Mouse (Mus musculus) brown adipose tissue, adult 24 weeks (tissue): ENCODE measurements around the gene Dnpep. TPM values are rescaled to one million over a fixed set of nuclear protein-coding genes. Genes with fewer than 3 reads are reported as not detected.

Experiments
- polyA plus RNA-seq: library from polyadenylated mRNA; stranded (reverse); fragments of >200 nt; gene quantifications from 2 replicates; pipeline ENCODE4 v1.2.4, GENCODE M21; 2012; ENCODE audit not compliant: missing spikeins, insufficient read depth, insufficient read length

The Dnpep gene
- polyA plus RNA-seq, 1 experiment: 86.4 TPM

Other genes with a start within 250 kb of the Dnpep start
- 7.3 and 8.2 TPM in 2 replicates for gene Nhej1, start 192.8 kb downstream of the Dnpep start, polyA plus RNA-seq
- not detected in 2 replicates for gene Slc23a3, start 184.1 kb downstream of the Dnpep start, polyA plus RNA-seq
- 15.2 and 16.4 TPM in 2 replicates for gene Cnppd1, start 175.3 kb downstream of the Dnpep start, polyA plus RNA-seq
- gene Retreg2, start 175.2 kb downstream of the Dnpep start, polyA plus RNA-seq: 30.7 and 39.4 TPM in 2 replicates
- gene Zfand2b, start 149.3 kb downstream of the Dnpep start, polyA plus RNA-seq: 15.2 and 21.5 TPM in 2 replicates
- gene Abcb6, start 137.6 kb downstream of the Dnpep start, polyA plus RNA-seq: 17.8 and 28.8 TPM in 2 replicates
- gene Ankzf1, start 125.8 kb downstream of the Dnpep start, polyA plus RNA-seq: 3.6 and 7.0 TPM in 2 replicates
- gene Atg9a, start 125.8 kb downstream of the Dnpep start, polyA plus RNA-seq: 13.6 and 21.0 TPM in 2 replicates
- 5.3 and 6.3 TPM in 2 replicates for gene Glb1l, start 107.2 kb downstream of the Dnpep start, polyA plus RNA-seq
- gene Stk16, start 107.2 kb downstream of the Dnpep start, polyA plus RNA-seq: 44.0 and 60.2 TPM in 2 replicates
- gene Tuba4a, start 98.1 kb downstream of the Dnpep start, polyA plus RNA-seq: 78.7 and 108 TPM in 2 replicates
- gene A630095N17Rik, start 85.9 kb downstream of the Dnpep start, polyA plus RNA-seq: not detected in 2 replicates
- gene Dnajb2, start 81.6 kb downstream of the Dnpep start, polyA plus RNA-seq: 39.6 and 65.4 TPM in 2 replicates
- gene Ptprn, start 53.5 kb downstream of the Dnpep start, polyA plus RNA-seq: not detected in 2 replicates
- not detected in 2 replicates for gene Resp18, start 39.6 kb downstream of the Dnpep start, polyA plus RNA-seq
- gene Des, start 42.3 kb upstream of the Dnpep start, polyA plus RNA-seq: 68.8 and 75.5 TPM in 2 replicates
- gene Speg, start 57.3 kb upstream of the Dnpep start, polyA plus RNA-seq: 5.7 and 11.3 TPM in 2 replicates
- gene Gmppa, start 117.9 kb upstream of the Dnpep start, polyA plus RNA-seq: 31.6 and 47.1 TPM in 2 replicates
- gene Asic4, start 132.4 kb upstream of the Dnpep start, polyA plus RNA-seq: not detected in 2 replicates
- 3.5 and 5.8 TPM in 2 replicates for gene Chpf, start 161.3 kb upstream of the Dnpep start, polyA plus RNA-seq
- not detected in 2 replicates for gene Tmem198, start 161.5 kb upstream of the Dnpep start, polyA plus RNA-seq
- gene Obsl1, start 188.5 kb upstream of the Dnpep start, polyA plus RNA-seq: 0.87 and 4.5 TPM in 2 replicates
- not detected in 2 replicates for gene Inha, start 189.1 kb upstream of the Dnpep start, polyA plus RNA-seq
- gene Stk11ip, start 203.5 kb upstream of the Dnpep start, polyA plus RNA-seq: 3.7 and 5.2 TPM in 2 replicates
- gene Slc4a3, start 228.3 kb upstream of the Dnpep start, polyA plus RNA-seq: 2.3 and 3.3 TPM in 2 replicates